Mouse (Mus musculus): ENCODE measurements around the gene Calca. TPM values are rescaled to one million over a fixed set of nuclear protein-coding genes. Genes with fewer than 3 reads are reported as not detected.

The Calca gene
- total RNA-seq (2023): not detected

GRCm38 (mm10) chr7:114636102-114636501, at the start of gene Calca:
TSS of gene Calca (minus strand) at chr7:114636357.

Other genes starting within 250 kb of the Calca start
- gene Pde3b, start 221.1 kb downstream of the Calca start, total RNA-seq (2023): 147 TPM
- gene Cyp2r1, start 73.4 kb downstream of the Calca start, total RNA-seq (2023): 2.6 TPM
- not detected for gene Calcb, start 82.3 kb upstream of the Calca start, total RNA-seq (2023)
- 0.71 TPM for gene Insc, start 107.3 kb upstream of the Calca start, total RNA-seq (2023)

All from CD4-positive naive resting alpha-beta T cell, adult 57 days (primary cell).